Mouse (Mus musculus): ENCODE data around the gene Slc6a11. TPM values are rescaled to one million over a fixed set of nuclear protein-coding genes. Genes with fewer than 3 reads are reported as not detected.

The Slc6a11 gene
- total and polyA plus RNA-seq, 3 experiments = not detected

DNA sequence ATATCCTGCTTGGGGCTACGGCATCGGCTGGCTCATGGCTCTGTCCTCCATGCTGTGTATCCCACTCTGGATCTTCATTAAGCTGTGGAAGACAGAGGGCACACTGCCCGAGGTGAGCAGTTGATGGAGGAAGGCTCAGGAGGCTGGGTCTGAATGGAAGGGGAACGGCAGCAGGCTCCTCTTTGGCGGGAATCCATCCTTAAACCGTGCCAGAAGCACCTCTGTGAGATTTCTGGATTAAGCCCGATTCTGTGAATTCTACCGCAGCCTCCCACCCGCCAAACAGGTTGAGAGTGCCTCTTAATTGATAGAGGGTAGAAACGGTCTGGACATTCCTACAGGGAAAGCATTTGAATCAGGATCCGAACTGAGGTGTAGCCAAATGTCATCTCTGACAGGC lies 114.6 kb downstream of the Slc6a11 start:
- DNase-seq = no peak
- intact Hi-C loops (cut with DNase I) = no loop called here
- Histone ChIP-seq H3K4me1 (ENCODE audit: control insufficient read depth, insufficient read depth, low read length) (no peaks in the 10 kb centered on the region), H3K27me3 (ENCODE audit: control insufficient read depth, insufficient read depth, low read length) (no peaks in the 10 kb centered on the region), H3K4me3 (no peak overlapping the region), H3K79me2 (replicated peaks; ENCODE audit: control insufficient read depth, insufficient read depth, low read length) (no peaks in the 10 kb centered on the region), H3K36me3 (ENCODE audit: control insufficient read depth, insufficient read depth, low read length) (no peaks in the 10 kb centered on the region), H3K27ac (no peak overlapping the region), H3K9ac (ENCODE audit: low read depth, low read length) (no peak overlapping the region)
- WGBS = 66% methylated on average over 11 of the region's 11 CpGs
- TF ChIP-seq POLR2A (IDR thresholded peaks at IDR 0.05; ENCODE audit: insufficient read depth, low read depth, low read length) = no peak
- TF ChIP-seq CTCF (IDR thresholded peaks at IDR 0.05) = no peak
- no peak for TF ChIP-seq EP300 (IDR thresholded peaks at IDR 0.05; ENCODE audit: insufficient read depth, low read depth, low read length)

DNA sequence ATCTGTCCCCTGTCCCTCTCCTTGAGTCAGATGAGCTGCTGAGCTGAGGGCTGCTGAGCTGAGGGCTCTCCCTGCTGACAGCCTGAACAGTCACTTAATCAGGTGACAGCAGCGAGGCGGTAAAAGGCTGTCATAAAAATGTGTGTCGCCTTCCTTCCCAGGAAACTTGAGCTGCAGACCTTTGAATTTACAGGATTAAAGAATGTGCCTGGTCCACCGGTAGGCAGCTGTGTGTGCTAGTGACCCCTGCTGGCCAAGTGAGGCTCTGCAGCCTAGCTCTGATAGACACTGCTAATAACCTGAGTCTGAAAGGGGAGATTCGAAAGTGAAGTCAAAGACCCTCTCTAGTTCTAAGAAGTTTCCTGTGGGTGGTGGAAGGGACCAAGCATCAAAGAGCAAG lies 119.3 kb downstream of the Slc6a11 start:
- Histone ChIP-seq H3K9ac (ENCODE audit: low read depth, low read length) (no peak overlapping the region), H3K36me3 (ENCODE audit: control insufficient read depth, insufficient read depth, low read length) (no peaks in the 10 kb centered on the region), H3K27ac (no peak overlapping the region), H3K79me2 (replicated peaks; ENCODE audit: control insufficient read depth, insufficient read depth, low read length) (no peaks in the 10 kb centered on the region), H3K27me3 (ENCODE audit: control insufficient read depth, insufficient read depth, low read length) (no peaks in the 10 kb centered on the region), H3K4me1 (ENCODE audit: control insufficient read depth, insufficient read depth, low read length) (no peaks in the 10 kb centered on the region), H3K4me3 (no peak overlapping the region)
- peak; percentile 100 for TF ChIP-seq CTCF (IDR thresholded peaks at IDR 0.05)
- TF ChIP-seq POLR2A (IDR thresholded peaks at IDR 0.05; ENCODE audit: insufficient read depth, low read depth, low read length) = no peak
- intact Hi-C loops (cut with DNase I) = loop anchor here (2.0 to 10.0 kb wide), 2 partner anchors 162 to 486 kb away; no protein-coding TSS in a partner anchor
- WGBS = 6% methylated on average over 5 of the region's 5 CpGs
- peak; percentile 43 to 75 for DNase-seq

- H3K79me2 ChIP-seq (replicated peaks; ENCODE audit: control insufficient read depth, insufficient read depth, low read length) = no peaks in the 10 kb centered on the region
- no peak overlapping the region for H3K9ac ChIP-seq (ENCODE audit: low read depth, low read length)
- intact Hi-C loops (cut with DNase I) = loop anchor here (10.0 kb wide), 1 partner anchor 490 kb away; no protein-coding TSS in a partner anchor
- WGBS = 72% methylated on average over 14 of the region's 14 CpGs
- H3K4me3 ChIP-seq = no peak overlapping the region
- no peaks in the 10 kb centered on the region for H3K27me3 ChIP-seq (ENCODE audit: control insufficient read depth, insufficient read depth, low read length)
- DNase-seq = no peak
- H3K4me1 ChIP-seq (ENCODE audit: control insufficient read depth, insufficient read depth, low read length) = no peaks in the 10 kb centered on the region
- no peaks in the 10 kb centered on the region for H3K36me3 ChIP-seq (ENCODE audit: control insufficient read depth, insufficient read depth, low read length)
- no peak overlapping the region for H3K27ac ChIP-seq
- no peak for TF ChIP-seq POLR2A (IDR thresholded peaks at IDR 0.05; ENCODE audit: insufficient read depth, low read depth, low read length)
- no peak for TF ChIP-seq CTCF (IDR thresholded peaks at IDR 0.05)
Measured at GRCm38 (mm10) chr6:114254927-114255326, 123.9 kb downstream of the Slc6a11 start.

DNA sequence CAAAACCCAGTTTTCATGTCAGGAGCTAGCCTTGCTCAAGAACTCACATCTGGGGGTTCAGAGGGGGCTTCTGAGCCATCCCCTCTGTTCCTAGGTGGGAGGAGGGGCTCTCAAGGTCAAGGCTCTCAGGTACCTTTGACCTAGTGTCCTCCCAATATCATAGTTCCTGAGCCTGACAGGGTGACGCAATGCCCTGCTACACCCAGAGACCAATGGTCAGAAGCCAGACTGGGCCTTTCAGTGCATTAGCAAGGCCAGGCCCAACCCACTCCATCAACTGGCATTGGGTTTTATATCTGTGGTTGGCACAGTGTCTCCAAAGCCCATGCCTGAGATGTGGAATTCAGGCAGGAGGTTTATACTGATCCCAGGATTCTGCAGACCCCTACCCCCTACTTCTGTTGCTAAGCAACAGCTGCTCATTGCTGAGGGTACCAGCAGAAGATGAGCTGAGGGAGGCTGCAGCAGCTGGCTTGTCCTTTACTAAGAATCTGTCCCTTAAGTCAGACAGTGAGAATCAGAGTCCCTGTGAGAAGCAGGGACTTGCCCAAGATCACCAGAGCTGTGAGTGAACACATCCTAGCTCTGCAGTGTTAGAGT lies 126.8 kb downstream of the Slc6a11 start:
- intact Hi-C loops (cut with DNase I) = loop anchor here (10.0 kb wide), 1 partner anchor 493 kb away; no protein-coding TSS in a partner anchor
- Histone ChIP-seq H3K4me1 (ENCODE audit: control insufficient read depth, insufficient read depth, low read length) (no peaks in the 10 kb centered on the region), H3K27me3 (ENCODE audit: control insufficient read depth, insufficient read depth, low read length) (no peaks in the 10 kb centered on the region), H3K79me2 (replicated peaks; ENCODE audit: control insufficient read depth, insufficient read depth, low read length) (no peaks in the 10 kb centered on the region), H3K27ac (no peak overlapping the region), H3K4me3 (no peak overlapping the region), H3K9ac (ENCODE audit: low read depth, low read length) (no peak overlapping the region), H3K36me3 (ENCODE audit: control insufficient read depth, insufficient read depth, low read length) (no peaks in the 10 kb centered on the region)
- DNase-seq = no peak
- WGBS = 74% methylated on average over 1 of the region's 1 CpGs
- no peak for TF ChIP-seq POLR2A (IDR thresholded peaks at IDR 0.05; ENCODE audit: insufficient read depth, low read depth, low read length)
- no peak for TF ChIP-seq EP300 (IDR thresholded peaks at IDR 0.05; ENCODE audit: insufficient read depth, low read depth, low read length)
- TF ChIP-seq CTCF (IDR thresholded peaks at IDR 0.05) = no peak

DNA sequence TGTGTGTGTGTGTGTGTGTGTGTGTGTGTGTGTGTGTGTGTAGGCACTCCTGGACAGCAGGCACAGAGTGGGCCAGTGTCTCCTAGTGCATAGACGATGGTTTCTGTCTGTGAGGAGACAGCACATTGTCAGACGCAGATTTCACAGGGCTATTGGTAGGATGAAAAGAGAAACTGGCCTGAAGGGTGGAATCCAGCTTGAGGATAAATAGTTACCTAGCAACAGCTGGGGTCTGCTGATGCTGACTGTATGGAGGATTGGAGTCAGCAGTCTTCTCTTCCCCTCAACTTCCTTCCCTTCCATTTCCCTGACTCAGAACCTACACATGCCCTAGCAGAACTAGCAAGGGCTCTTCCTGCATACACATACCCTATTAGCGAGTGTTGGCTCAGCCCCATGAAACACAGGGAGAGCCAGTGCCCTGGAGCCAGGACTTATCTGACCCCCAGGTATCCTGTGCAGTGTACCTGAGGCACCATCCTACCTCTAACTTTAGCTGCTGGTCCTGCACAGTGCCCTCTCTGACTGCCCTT lies 127.7 kb downstream of the Slc6a11 start:
- H3K9ac ChIP-seq (ENCODE audit: low read depth, low read length) = no peak overlapping the region
- DNase-seq = no peak
- no peaks in the 10 kb centered on the region for H3K79me2 ChIP-seq (replicated peaks; ENCODE audit: control insufficient read depth, insufficient read depth, low read length)
- TF ChIP-seq CTCF (IDR thresholded peaks at IDR 0.05) = no peak
- no peak for TF ChIP-seq POLR2A (IDR thresholded peaks at IDR 0.05; ENCODE audit: insufficient read depth, low read depth, low read length)
- TF ChIP-seq EP300 (IDR thresholded peaks at IDR 0.05; ENCODE audit: insufficient read depth, low read depth, low read length) = no peak
- H3K27me3 ChIP-seq (ENCODE audit: control insufficient read depth, insufficient read depth, low read length) = no peaks in the 10 kb centered on the region
- intact Hi-C loops (cut with DNase I) = loop anchor here (10.0 kb wide), 1 partner anchor 494 kb away; no protein-coding TSS in a partner anchor
- H3K36me3 ChIP-seq (ENCODE audit: control insufficient read depth, insufficient read depth, low read length) = no peaks in the 10 kb centered on the region
- H3K27ac ChIP-seq = no peak overlapping the region
- H3K4me1 ChIP-seq (ENCODE audit: control insufficient read depth, insufficient read depth, low read length) = no peaks in the 10 kb centered on the region
- H3K4me3 ChIP-seq = no peak overlapping the region
- 62% methylated on average over 3 of the region's 3 CpGs for WGBS

GRCm38 (mm10) chr6:114261609-114262008 lies 130.6 kb downstream of the Slc6a11 start:
- 50% methylated on average over 6 of the region's 6 CpGs for WGBS
- H3K27me3 ChIP-seq (ENCODE audit: control insufficient read depth, insufficient read depth, low read length) = no peaks in the 10 kb centered on the region
- H3K27ac ChIP-seq = no peak overlapping the region
- intact Hi-C loops (cut with DNase I) = no loop called here
- H3K36me3 ChIP-seq (ENCODE audit: control insufficient read depth, insufficient read depth, low read length) = no peaks in the 10 kb centered on the region
- H3K9ac ChIP-seq (ENCODE audit: low read depth, low read length) = no peak overlapping the region
- TF ChIP-seq POLR2A (IDR thresholded peaks at IDR 0.05; ENCODE audit: insufficient read depth, low read depth, low read length) (no peak), CTCF (IDR thresholded peaks at IDR 0.05) (no peak), EP300 (IDR thresholded peaks at IDR 0.05; ENCODE audit: insufficient read depth, low read depth, low read length) (no peak)
- DNase-seq = no peak
- no peaks in the 10 kb centered on the region for H3K79me2 ChIP-seq (replicated peaks; ENCODE audit: control insufficient read depth, insufficient read depth, low read length)
- no peak overlapping the region for H3K4me3 ChIP-seq
- H3K4me1 ChIP-seq (ENCODE audit: control insufficient read depth, insufficient read depth, low read length) = no peaks in the 10 kb centered on the region
